Mouse (Mus musculus) thymus, adult 2 months (tissue): ENCODE measurements around the gene Kat6b. TPM values are rescaled to one million over a fixed set of nuclear protein-coding genes. Genes with fewer than 3 reads are reported as not detected.

Experiments
- DNase-seq: peaks from one replicate; pipeline ENCODE4 v3.0.0; 2021
- H3K27ac ChIP-seq: fragments of 200-500 bp; 2 replicates; pipeline ENCODE4 v1.5.1; 2012; ENCODE audit warnings: low read length, control low read depth; ENCODE audit not compliant: control insufficient read depth, insufficient read depth
- H3K27me3 ChIP-seq: fragments of 200-500 bp; 2 replicates; pipeline ENCODE4 v1.6.1; 2012; ENCODE audit warnings: mild to moderate bottlenecking, low read length, moderate library complexity, mixed read lengths; ENCODE audit not compliant: control insufficient read depth, insufficient read depth
- H3K36me3 ChIP-seq: fragments of 200-500 bp; 2 replicates; pipeline ENCODE4 v1.6.1; 2012; ENCODE audit warnings: mild to moderate bottlenecking, low read length, moderate library complexity; ENCODE audit not compliant: control insufficient read depth, insufficient read depth
- H3K4me1 ChIP-seq: fragments of 200-500 bp; replicated peaks from 2 replicates; pipeline ENCODE4 v1.6.1; 2012; ENCODE audit warnings: low read length; ENCODE audit not compliant: control insufficient read depth, insufficient read depth
- H3K4me3 ChIP-seq: fragments of 200-500 bp; 2 replicates; pipeline ENCODE4 v1.5.1; 2012; ENCODE audit warnings: mild to moderate bottlenecking, low read length, control low read depth, moderate library complexity; ENCODE audit not compliant: control insufficient read depth, insufficient read depth
- CTCF ChIP-seq: fragments of 200-500 bp; IDR thresholded peaks from 2 replicates; pipeline ENCODE4 v1.5.1; 2012; ENCODE audit warnings: mild to moderate bottlenecking, control low read depth, low read length, moderate library complexity, borderline replicate concordance; ENCODE audit not compliant: control insufficient read depth, poor library complexity, insufficient read depth; ENCODE audit errors: extremely low read depth
- POLR2A ChIP-seq: fragments of 200-500 bp; IDR thresholded peaks from 2 replicates; pipeline ENCODE4 v1.6.1; 2012; ENCODE audit warnings: mild to moderate bottlenecking, low read length, control low read depth, moderate library complexity; ENCODE audit not compliant: control insufficient read depth, poor library complexity, insufficient read depth; ENCODE audit errors: extremely low read depth
- WGBS: fragments of 180-500 bp; shearing (Covaris S2); methylation state at CpG from one replicate; pipeline ENCODE4 v1.1.7; 2018; 5-methylcytosine and 5-hydroxymethylcytosine counted together
- polyA plus RNA-seq: library from polyadenylated mRNA; depleted of rRNA; stranded (reverse); fragments of >200 nt; gene quantifications from 2 replicates; pipeline ENCODE4 v1.2.3, GENCODE M21; 2012

Gene Kat6b
- polyA plus RNA-seq, 1 experiment: 16.6 TPM

GRCm38 (mm10) chr14:21565541-21566353, 84.5 kb downstream of the Kat6b start:
- TF ChIP-seq CTCF (no peak), POLR2A (no peak)
- 95% methylated on average over 10 of the region's 10 CpGs for WGBS
- Histone ChIP-seq H3K36me3 (no peaks in the 10 kb centered on the region), H3K27me3 (no peaks in the 10 kb centered on the region), H3K27ac (no peak overlapping the region), H3K4me3 (no peak overlapping the region), H3K4me1 (0 out of 2 replicates have a peak, but pooled peaks cover 3% of the 10 kb centered on the region)
- no peak for DNase-seq

DNA sequence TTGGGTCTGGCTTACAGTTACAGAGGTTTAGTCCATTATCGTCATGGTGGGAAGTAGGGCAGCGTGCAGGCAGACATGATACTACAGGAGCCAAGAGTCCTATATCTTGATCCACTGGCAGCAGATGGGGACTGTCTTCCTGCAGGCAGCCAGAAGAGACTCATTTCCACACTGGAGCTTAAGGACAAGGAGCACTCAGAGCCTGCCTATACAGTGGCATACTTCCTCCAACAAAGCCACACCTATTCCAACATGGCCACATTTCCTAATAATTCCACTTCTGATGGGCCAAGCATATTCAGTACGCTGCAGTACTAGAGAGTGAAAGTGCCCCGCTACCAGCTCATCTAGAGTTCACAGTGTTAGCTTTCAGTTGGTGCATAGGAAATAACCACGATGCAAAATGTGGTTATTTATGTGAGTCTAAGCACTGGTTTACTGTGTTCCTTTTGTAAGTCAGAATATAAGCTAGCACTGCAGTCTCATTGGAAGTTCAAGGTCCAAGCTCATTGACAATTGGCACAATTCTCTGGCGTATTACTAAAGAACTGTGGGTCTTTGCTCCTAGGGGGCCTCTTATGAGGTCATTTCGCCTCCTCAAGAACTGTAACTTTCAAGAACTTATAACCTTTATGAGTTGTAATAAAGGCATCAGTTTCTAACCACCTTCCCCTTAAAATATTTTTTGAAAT, 86.2 kb downstream of the Kat6b start:
- WGBS: 83% methylated on average over 7 of the region's 7 CpGs
- H3K27me3 ChIP-seq: no peaks in the 10 kb centered on the region
- H3K36me3 ChIP-seq: no peaks in the 10 kb centered on the region
- H3K4me3 ChIP-seq: no peak overlapping the region
- DNase-seq: no peak
- TF ChIP-seq POLR2A: no peak
- no peak for TF ChIP-seq CTCF
- H3K4me1 ChIP-seq: no peaks in the 10 kb centered on the region; the same call in 1 of the 2 replicates
- H3K27ac ChIP-seq: no peak overlapping the region

DNA sequence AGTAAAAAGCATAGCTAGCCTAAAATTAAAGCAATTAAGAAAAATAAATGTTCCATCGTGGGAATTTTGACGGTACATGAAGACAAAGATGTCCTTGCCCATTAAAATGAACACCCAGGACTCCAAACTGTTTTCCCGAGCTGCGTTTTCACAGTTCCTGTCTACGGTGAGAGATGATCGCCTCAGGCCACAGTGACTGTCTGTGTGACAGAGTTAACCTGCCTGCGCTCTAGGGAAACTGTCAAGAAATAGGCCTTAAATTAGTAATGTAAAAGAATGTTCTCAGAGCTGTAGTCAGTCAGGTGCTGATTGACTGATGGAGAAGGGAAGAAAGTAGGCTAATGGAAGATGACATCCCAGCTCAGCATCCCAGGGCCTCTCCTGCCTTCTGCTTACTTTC, 87.6 kb downstream of the Kat6b start:
- Histone ChIP-seq H3K4me3 (no peak overlapping the region), H3K36me3 (no peaks in the 10 kb centered on the region), H3K4me1 (no peaks in the 10 kb centered on the region; the same call in 1 of the 2 replicates), H3K27me3 (no peaks in the 10 kb centered on the region), H3K27ac (no peak overlapping the region)
- TF ChIP-seq CTCF: no peak
- TF ChIP-seq POLR2A: no peak
- DNase-seq: no peak
- WGBS: 98% methylated on average over 7 of the region's 7 CpGs

GRCm38 (mm10) chr14:21574686-21575309, 93.6 kb downstream of the Kat6b start:
- no peak overlapping the region for H3K27ac ChIP-seq
- no peak for DNase-seq
- H3K27me3 ChIP-seq: no peaks in the 10 kb centered on the region
- WGBS: 81% methylated on average over 8 of the region's 8 CpGs
- H3K4me1 ChIP-seq: no peaks in the 10 kb centered on the region; the same call in 1 of the 2 replicates
- TF ChIP-seq CTCF (no peak), POLR2A (no peak)
- no peaks in the 10 kb centered on the region for H3K36me3 ChIP-seq
- no peak overlapping the region for H3K4me3 ChIP-seq

GRCm38 (mm10) chr14:21576867-21577266, 95.6 kb downstream of the Kat6b start:
- no peak overlapping the region for H3K27ac ChIP-seq
- no peak for TF ChIP-seq POLR2A
- no peak for TF ChIP-seq CTCF
- H3K36me3 ChIP-seq: no peaks in the 10 kb centered on the region
- no peaks in the 10 kb centered on the region; the same call in 1 of the 2 replicates for H3K4me1 ChIP-seq
- DNase-seq: no peak
- WGBS: 87% methylated on average over 8 of the region's 8 CpGs
- H3K4me3 ChIP-seq: no peak overlapping the region
- no peaks in the 10 kb centered on the region for H3K27me3 ChIP-seq

DNA sequence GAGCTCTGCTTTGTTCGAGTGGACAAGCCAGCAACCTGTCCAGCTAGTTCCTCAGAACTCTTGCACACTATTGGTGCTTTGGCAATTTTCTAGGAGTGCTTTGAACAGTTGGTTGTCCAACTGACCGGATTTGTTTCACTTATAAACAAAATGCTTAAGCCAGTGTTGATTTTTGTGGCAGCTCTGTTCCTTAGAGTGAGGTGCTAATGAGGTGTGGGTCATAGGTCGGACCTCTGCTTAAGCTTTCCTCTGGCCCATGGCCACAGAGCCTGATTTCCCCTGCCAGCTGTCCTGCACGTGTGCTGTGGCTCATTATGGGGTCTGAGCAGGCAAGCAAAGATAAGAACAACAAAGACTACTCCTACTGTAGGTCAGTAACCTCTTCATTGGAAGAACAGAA, 100.0 kb downstream of the Kat6b start:
- H3K27me3 ChIP-seq: no peaks in the 10 kb centered on the region
- no peaks in the 10 kb centered on the region for H3K36me3 ChIP-seq
- WGBS: 90% methylated on average over 4 of the region's 4 CpGs
- no peak overlapping the region for H3K27ac ChIP-seq
- no peak overlapping the region for H3K4me3 ChIP-seq
- no peak for DNase-seq
- TF ChIP-seq POLR2A (no peak), CTCF (no peak)
- no peaks in the 10 kb centered on the region for H3K4me1 ChIP-seq
